Comparison of ENCODE assay signal across 15 mouse cellular contexts in genomic region chr8:88693376-88693775, GRCm38 (mm10). TPM values are rescaled to one million over a fixed set of nuclear protein-coding genes. Genes with fewer than 3 reads are reported as not detected.
"Had no signal": no experiment of that assay in that cellular context is flagged by ENCODE, and none has a peak within 500 bp of the region (broad histone marks: within the 10 kb centered on the region; RNA-seq: fewer than 3 reads in every experiment).

No protein-coding gene starts in this region.

- H3K36me3 ChIP-seq: lung, embryonic 15.5 days; midbrain, embryonic 12.5 days; neural tube, embryonic 13.5 days; stomach, embryonic 15.5 days had no signal

- H3K27me3 ChIP-seq: lung, embryonic 15.5 days; stomach, embryonic 15.5 days had no signal

- H3K4me3 ChIP-seq: lung, embryonic 15.5 days; megakaryocyte, embryonic 14.5 days; midbrain, embryonic 12.5 days; neural tube, embryonic 13.5 days; stomach, embryonic 15.5 days had no signal

- DNase-seq: kidney, adult 8-10 months; kidney, postnatal 36 days; layer of hippocampus, adult 9-11 months; layer of hippocampus, postnatal 36 days; lung, postnatal 14 days; retina, postnatal 1 day; right cerebral cortex, postnatal 14 days had no signal

- H3K9ac ChIP-seq: lung, embryonic 15.5 days; midbrain, embryonic 12.5 days; neural tube, embryonic 13.5 days; stomach, embryonic 15.5 days had no signal

- H3K27ac ChIP-seq: lung, embryonic 15.5 days; macrophage; midbrain, embryonic 12.5 days; neural tube, embryonic 13.5 days; stomach, embryonic 15.5 days had no signal

- H3K4me2 ChIP-seq: liver, embryonic 11.5 days; lung, embryonic 15.5 days; midbrain, embryonic 12.5 days; neural tube, embryonic 13.5 days; stomach, embryonic 15.5 days had no signal

- ATAC-seq: midbrain, embryonic 16.5 days had no signal

- H3K9me3 ChIP-seq: lung, embryonic 15.5 days; megakaryocyte, embryonic 14.5 days; midbrain, embryonic 12.5 days; neural tube, embryonic 13.5 days; stomach, embryonic 15.5 days had no signal

RNA-seq across cellular contexts. Expression of gene Nod2, which starts 46.3 kb away (rescaled TPM):
- polyA plus RNA-seq: neural tube, embryonic 13.5 days had no signal
